Mouse (Mus musculus) kidney, adult 11 months (tissue): ENCODE data around the gene Sf3a1.

Experiments used
- DNase-seq: peaks from one replicate; pipeline ENCODE4 v3.0.0; 2022

The Sf3a1 gene

DNA sequence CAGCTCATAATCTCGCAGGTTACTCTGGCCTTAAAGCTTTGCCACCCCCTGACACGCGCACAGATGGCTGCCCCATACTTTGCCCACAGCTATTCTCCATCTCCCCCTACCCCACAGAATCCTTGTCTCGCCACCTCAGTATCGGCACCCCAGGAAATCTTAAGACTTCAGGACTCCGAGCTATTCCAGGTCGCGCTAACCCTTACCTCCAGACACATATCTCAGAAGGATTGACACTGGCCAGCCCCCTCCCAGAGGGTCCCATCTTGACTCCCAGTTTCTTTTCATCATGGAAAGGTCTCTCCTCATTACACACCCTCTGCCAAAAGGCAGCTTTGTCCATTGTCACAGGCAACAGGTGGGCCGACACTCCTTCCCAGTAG lies 27.2 kb downstream of the Sf3a1 start:
- no peak for DNase-seq

- DNase-seq: peak; percentile 90
Observed at GRCm38 (mm10) chr11:4189182-4189581, 29.0 kb downstream of the Sf3a1 start.

- no peak for DNase-seq
Observed at GRCm38 (mm10) chr11:4190677-4191076, 30.5 kb downstream of the Sf3a1 start.

GRCm38 (mm10) chr11:4192757-4193156 lies 32.6 kb downstream of the Sf3a1 start:
- no peak for DNase-seq

DNA sequence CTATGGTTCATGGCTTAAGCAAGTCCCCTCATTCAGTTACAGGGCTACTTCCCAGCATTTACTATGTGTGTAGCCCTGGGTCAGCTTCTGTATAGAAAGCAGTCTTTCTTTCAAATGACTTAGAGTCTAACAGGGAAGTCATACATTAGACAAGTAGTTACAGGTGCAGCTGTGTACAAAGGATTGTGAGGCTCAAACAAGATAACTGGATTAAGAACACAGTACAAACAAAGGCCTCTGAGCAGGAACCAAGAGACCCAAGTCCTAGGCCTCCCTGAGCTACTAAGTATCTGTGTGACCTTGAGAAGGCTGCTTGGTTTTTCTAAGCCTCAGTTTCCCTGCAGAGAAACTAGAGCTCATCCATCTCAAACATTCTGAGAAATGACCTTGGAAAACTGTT lies 33.3 kb downstream of the Sf3a1 start:
- DNase-seq: no peak

GRCm38 (mm10) chr11:4195597-4196031 lies 35.5 kb downstream of the Sf3a1 start:
- no peak for DNase-seq

DNA sequence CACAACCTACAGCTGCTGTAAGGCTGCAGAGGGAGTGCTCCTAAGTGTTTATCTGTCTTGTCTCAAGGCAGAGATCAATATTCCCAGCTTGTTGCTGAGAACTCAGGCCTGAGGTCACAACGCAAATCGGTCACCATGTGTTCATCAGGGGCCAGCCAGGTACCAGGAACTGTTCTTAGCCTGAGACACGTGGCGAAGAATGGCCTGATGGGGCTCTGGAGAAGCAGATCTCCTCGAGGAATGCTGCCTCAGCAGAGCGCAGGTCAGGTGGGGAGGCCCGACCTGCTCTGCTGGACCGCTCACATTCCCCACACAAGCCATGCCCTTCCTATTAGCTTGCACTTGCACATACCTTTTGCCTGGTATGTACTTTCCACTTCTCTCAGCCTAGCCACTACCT lies 36.5 kb downstream of the Sf3a1 start:
- DNase-seq: peak; percentile 89

GRCm38 (mm10) chr11:4197691-4198090 lies 37.5 kb downstream of the Sf3a1 start:
- DNase-seq: peak; percentile 95

- DNase-seq: no peak
Observed at GRCm38 (mm10) chr11:4201981-4202700, 42.0 kb downstream of the Sf3a1 start.

GRCm38 (mm10) chr11:4202995-4203704 lies 43.0 kb downstream of the Sf3a1 start:
- no peak for DNase-seq

- DNase-seq: peak; percentile 78
Observed at GRCm38 (mm10) chr11:4203705-4204074, 43.5 kb downstream of the Sf3a1 start.

- DNase-seq: no peak
Observed at GRCm38 (mm10) chr11:4205097-4205655, 45.0 kb downstream of the Sf3a1 start.

GRCm38 (mm10) chr11:4205951-4206350 lies 45.8 kb downstream of the Sf3a1 start:
- no peak for DNase-seq

GRCm38 (mm10) chr11:4206563-4206962 lies 46.4 kb downstream of the Sf3a1 start:
- no peak for DNase-seq

DNA sequence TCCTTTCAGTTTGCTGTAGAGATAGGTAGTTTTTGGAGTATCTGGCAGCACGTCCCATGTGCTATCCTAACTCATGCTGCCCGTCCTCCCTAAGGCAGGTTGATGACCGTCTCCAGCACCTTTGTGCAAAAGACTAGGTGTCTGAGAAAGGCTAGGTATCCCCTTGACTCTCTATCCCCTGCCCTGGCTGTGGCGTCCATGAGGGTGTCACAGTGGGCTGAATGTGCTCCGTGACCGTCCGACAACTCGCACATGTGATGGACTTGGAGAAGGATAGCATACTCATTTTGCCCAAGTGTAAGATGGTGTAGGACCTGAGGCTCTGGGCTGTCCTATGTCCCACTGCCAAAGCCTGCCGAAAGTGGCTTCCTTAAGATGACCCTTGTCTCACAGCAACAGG lies 47.5 kb downstream of the Sf3a1 start:
- no peak for DNase-seq

- DNase-seq: no peak
Observed at GRCm38 (mm10) chr11:4209556-4209955, 49.4 kb downstream of the Sf3a1 start.

GRCm38 (mm10) chr11:4210786-4211185 lies 50.6 kb downstream of the Sf3a1 start:
- no peak for DNase-seq

DNA sequence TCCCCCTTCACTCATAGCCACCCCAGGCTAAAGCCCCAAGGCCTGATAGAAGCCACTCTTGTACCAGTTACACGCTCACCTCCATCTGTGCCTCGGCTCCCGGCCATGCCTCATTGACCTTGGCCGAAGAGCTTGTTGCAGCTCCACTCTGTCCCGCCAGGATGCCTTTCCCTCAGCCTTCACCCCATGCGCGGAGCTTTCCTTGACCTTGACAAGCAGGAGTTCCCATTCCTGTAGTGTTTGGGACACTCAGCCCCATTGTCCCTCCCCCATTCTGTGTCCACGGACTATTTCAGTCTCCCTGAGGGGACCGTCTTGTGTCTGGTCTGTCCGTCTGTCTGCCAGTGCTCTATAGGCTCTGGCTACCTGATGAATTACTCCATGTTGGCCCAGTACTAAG lies 53.0 kb downstream of the Sf3a1 start:
- DNase-seq: no peak

DNA sequence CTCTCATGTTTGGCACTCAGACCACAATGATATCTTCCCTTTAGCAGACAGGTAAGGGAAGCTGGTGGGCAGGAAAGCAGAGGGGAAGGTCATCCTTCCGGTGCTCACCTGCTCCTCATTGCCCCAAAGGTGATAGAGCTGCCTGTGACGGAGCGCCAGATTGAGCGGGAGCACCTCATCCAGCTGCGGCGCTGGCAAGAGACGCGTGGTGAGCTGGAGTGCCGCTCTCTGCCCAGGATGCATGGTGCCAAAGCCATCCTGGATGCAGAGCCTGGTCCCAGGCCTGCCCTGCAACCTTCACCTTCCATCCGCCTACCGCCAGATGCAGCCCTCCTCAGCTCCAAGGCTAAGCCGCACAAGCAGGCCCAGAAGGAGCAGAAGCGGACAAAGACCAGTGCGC lies 54.4 kb downstream of the Sf3a1 start:
- DNase-seq: no peak

GRCm38 (mm10) chr11:4215061-4215460 lies 54.9 kb downstream of the Sf3a1 start:
- no peak for DNase-seq

DNA sequence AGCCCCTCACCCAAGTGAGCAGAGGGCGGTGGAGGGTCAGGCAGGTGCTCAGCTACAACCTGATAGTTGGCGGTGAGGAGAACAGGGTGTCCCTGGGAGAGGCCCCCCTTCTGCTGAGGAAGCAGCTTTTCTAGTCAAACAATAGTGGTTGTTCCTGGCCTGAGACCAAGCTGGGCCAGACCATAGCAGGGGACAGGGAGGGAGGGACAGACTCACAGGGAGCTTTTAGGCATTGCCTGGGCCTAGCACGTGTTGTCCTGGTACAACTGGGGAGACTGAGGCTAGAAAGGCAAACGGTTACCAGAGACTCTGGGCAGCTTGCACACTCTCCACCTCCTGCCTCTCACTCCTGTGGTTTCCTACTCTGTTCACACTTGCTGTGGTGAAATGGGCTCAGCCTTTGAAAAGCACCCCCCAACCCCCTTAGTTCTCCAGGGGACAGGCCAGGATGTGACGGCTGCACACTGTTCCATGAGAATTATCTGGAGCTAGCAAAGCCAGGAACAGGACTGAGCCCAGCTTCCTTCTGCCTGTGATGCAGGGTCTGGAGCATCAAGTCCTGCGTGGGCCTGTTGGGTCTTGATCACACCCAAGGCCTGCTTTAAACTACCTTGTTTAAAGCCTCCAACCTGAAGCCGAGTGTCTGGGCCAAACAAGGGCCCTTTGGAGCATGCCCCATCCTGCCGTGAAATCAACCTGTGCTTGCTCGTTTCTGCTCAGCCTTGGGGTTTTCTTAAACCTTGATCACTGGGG lies 56.3 kb downstream of the Sf3a1 start:
- peak; percentile 66 for DNase-seq

DNA sequence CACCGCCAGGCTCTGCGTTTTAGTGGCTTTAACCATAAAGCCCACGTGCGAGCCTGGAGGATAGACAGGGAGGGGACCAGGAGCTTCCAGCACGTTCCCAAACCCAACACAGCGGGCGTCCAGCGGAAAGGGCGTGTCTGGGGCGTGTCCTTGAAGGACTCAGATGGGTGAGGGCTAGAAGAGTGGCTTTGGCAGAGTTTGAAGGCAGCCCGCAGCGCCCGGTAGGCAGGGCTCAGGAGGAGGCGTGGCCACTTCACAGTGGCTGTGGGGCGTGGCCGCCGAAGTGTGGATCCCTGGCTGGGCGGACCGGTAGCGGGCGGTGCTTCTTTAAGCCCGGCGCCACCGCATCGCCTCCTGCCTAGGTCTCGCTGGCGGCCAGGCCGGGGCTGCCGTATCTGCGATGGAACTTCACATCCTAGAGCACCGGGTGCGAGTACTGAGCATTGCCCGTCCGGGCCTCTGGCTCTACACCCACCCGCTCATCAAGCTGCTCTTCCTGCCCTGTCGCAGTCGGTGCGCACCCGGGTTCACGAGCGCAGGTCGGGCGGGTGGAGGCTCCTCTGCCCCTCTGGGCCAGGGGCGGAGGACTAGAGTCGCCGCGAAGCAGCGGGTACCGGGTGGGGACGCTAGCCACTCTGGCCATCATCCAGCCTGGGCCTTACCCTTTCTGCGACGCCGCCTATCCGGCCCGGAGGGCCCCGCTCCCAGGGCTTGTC lies 57.9 kb downstream of the Sf3a1 start, which contains the start of gene Castor1:
Castor1 (plus strand) TSS at position 312 of the 716 bp plus-strand sequence.
- DNase-seq: peak; percentile 98

- no peak for DNase-seq
Observed at GRCm38 (mm10) chr11:4218637-4219036, 58.5 kb downstream of the Sf3a1 start.
